Mouse (Mus musculus): ENCODE results near the gene Plekhj1.

The Plekhj1 gene

GRCm38 (mm10) chr10:80784871-80785270 is 13.6 kb downstream of the Plekhj1 start:
- no peak for DNase-seq (ENCODE audit: extremely low spot score, low read depth, low spot score)

- no peak for DNase-seq (ENCODE audit: extremely low spot score, low read depth, low spot score)
These were observed 14.1 kb downstream of the Plekhj1 start for GRCm38 (mm10) chr10:80784302-80784701.

GRCm38 (mm10) chr10:80779565-80779964 is 18.9 kb downstream of the Plekhj1 start:
- DNase-seq (ENCODE audit: extremely low spot score, low read depth, low spot score), result no peak

- no peak for DNase-seq (ENCODE audit: extremely low spot score, low read depth, low spot score)
These were observed 21.3 kb downstream of the Plekhj1 start for GRCm38 (mm10) chr10:80777123-80777522.

GRCm38 (mm10) chr10:80776358-80776869 is 22.0 kb downstream of the Plekhj1 start:
- DNase-seq (ENCODE audit: extremely low spot score, low read depth, low spot score), result no peak

- no peak for DNase-seq (ENCODE audit: extremely low spot score, low read depth, low spot score)
These were observed 22.7 kb downstream of the Plekhj1 start for GRCm38 (mm10) chr10:80775731-80776130.

GRCm38 (mm10) chr10:80774981-80775380 is 23.4 kb downstream of the Plekhj1 start:
- no peak for DNase-seq (ENCODE audit: extremely low spot score, low read depth, low spot score)

- DNase-seq (ENCODE audit: extremely low spot score, low read depth, low spot score), result peak; percentile 64
These were observed 23.9 kb downstream of the Plekhj1 start for GRCm38 (mm10) chr10:80774549-80774948.

- no peak for DNase-seq (ENCODE audit: extremely low spot score, low read depth, low spot score)
These were observed 24.6 kb downstream of the Plekhj1 start for GRCm38 (mm10) chr10:80773816-80774215.

- DNase-seq (ENCODE audit: extremely low spot score, low read depth, low spot score), result no peak
These were observed 30.1 kb downstream of the Plekhj1 start for GRCm38 (mm10) chr10:80768365-80768764.

- no peak for DNase-seq (ENCODE audit: extremely low spot score, low read depth, low spot score)
These were observed 32.1 kb downstream of the Plekhj1 start for GRCm38 (mm10) chr10:80766161-80766815.

- DNase-seq (ENCODE audit: extremely low spot score, low read depth, low spot score), result no peak
These were observed 32.7 kb downstream of the Plekhj1 start for GRCm38 (mm10) chr10:80765746-80766145.

GRCm38 (mm10) chr10:80763502-80763901 is 34.9 kb downstream of the Plekhj1 start:
- no peak for DNase-seq (ENCODE audit: extremely low spot score, low read depth, low spot score)

GRCm38 (mm10) chr10:80761821-80762220 is 36.6 kb downstream of the Plekhj1 start:
- DNase-seq (ENCODE audit: extremely low spot score, low read depth, low spot score), result no peak

GRCm38 (mm10) chr10:80760596-80761524 is 37.6 kb downstream of the Plekhj1 start:
- DNase-seq (ENCODE audit: extremely low spot score, low read depth, low spot score), result no peak

GRCm38 (mm10) chr10:80758651-80759050 is 39.8 kb downstream of the Plekhj1 start:
- no peak for DNase-seq (ENCODE audit: extremely low spot score, low read depth, low spot score)

- DNase-seq (ENCODE audit: extremely low spot score, low read depth, low spot score), result no peak
These were observed 40.7 kb downstream of the Plekhj1 start for GRCm38 (mm10) chr10:80757717-80758116.

GRCm38 (mm10) chr10:80756967-80757366 is 41.5 kb downstream of the Plekhj1 start:
- DNase-seq (ENCODE audit: extremely low spot score, low read depth, low spot score), result no peak

GRCm38 (mm10) chr10:80756509-80756908 is 41.9 kb downstream of the Plekhj1 start:
- DNase-seq (ENCODE audit: extremely low spot score, low read depth, low spot score), result no peak

GRCm38 (mm10) chr10:80756099-80756498 is 42.3 kb downstream of the Plekhj1 start:
- DNase-seq (ENCODE audit: extremely low spot score, low read depth, low spot score), result no peak

GRCm38 (mm10) chr10:80755291-80756015 is 43.0 kb downstream of the Plekhj1 start:
- no peak for DNase-seq (ENCODE audit: extremely low spot score, low read depth, low spot score)
